Mouse (Mus musculus) heart, adult 11 months (tissue): ENCODE results near the gene Dop1b.

Experiments
- DNase-seq: peaks from one replicate; pipeline ENCODE4 v3.0.0; 2022

The Dop1b gene

GRCm38 (mm10) chr16:93831627-93832395, 120.1 kb downstream of the Dop1b start, which contains the start of gene Morc3:
TSS of gene Morc3 (plus strand) at chr16:93832121.
- peak; percentile 100 for DNase-seq

- peak; percentile 96 for DNase-seq
Measured at GRCm38 (mm10) chr16:93832451-93833276, 121.0 kb downstream of the Dop1b start.

- DNase-seq = no peak
Measured at GRCm38 (mm10) chr16:93833551-93833950, 121.8 kb downstream of the Dop1b start.

- no peak for DNase-seq
Measured at GRCm38 (mm10) chr16:93834076-93834475, 122.4 kb downstream of the Dop1b start.

- no peak for DNase-seq
Measured at GRCm38 (mm10) chr16:93839049-93839448, 127.3 kb downstream of the Dop1b start.

- DNase-seq = no peak
Measured at GRCm38 (mm10) chr16:93850527-93850926, 138.8 kb downstream of the Dop1b start.

- DNase-seq = no peak
Measured at GRCm38 (mm10) chr16:93859967-93860366, 148.3 kb downstream of the Dop1b start.
